8 mouse cellular contexts compared by ENCODE assay signal in the genomic region with DNA sequence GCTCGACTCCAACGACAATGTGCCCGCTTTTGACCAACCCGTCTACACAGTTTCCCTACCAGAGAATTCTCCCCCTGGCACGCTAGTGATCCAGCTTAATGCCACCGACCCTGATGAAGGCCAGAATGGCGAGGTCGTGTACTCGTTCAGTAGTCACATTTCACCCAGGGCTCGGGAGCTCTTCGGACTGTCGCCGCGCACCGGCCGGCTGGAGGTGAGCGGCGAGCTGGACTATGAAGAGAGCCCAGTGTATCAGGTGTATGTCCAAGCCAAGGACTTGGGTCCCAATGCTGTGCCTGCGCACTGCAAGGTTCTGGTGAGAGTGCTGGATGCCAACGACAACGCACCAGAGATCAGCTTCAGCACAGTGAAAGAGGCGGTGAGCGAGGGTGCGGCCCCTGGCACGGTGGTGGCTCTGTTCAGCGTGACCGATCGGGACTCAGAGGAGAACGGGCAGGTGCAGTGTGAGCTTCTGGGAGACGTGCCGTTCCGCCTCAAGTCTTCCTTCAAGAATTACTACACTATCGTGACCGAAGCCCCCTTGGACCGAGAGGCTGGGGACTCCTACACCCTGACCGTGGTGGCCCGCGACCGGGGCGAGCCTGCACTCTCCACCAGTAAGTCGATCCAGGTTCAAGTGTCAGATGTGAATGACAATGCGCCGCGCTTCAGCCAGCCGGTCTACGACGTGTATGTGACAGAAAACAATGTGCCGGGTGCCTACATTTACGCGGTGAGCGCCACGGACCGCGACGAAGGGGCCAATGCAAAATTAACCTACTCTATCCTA. TPM values are rescaled to one million over a fixed set of nuclear protein-coding genes. Genes with fewer than 3 reads are reported as not detected.
A peak's percentile ranks its signal among the peaks of the same experiment; 100 is the strongest.
DNase-seq lines count a peak whose midpoint lies in the region; ATAC-seq and TF ChIP-seq lines count a peak whose summit lies in the region.

No protein-coding gene starts in this region.

- H3K4me2 ChIP-seq in lung, postnatal 0 days (replicated peaks; ENCODE audit: low read depth, low read length), result peak overlapping the region; percentile 86
- H3K4me2 ChIP-seq in forebrain, embryonic 16.5 days (ENCODE audit: low read length), result peak overlapping the region; percentile 96
- peak overlapping the region; percentile 94 for H3K4me2 ChIP-seq in neural tube, embryonic 13.5 days

- 1% methylated on average over 55 of the region's 55 CpGs for WGBS in lung, postnatal 0 days
- under 1% methylated on average over 55 of the region's 55 CpGs for WGBS in forebrain, embryonic 16.5 days
- WGBS in neural tube, embryonic 13.5 days, result under 1% methylated on average over 55 of the region's 55 CpGs

- H3K9me3 ChIP-seq in lung, postnatal 0 days (ENCODE audit: low read length), result no peaks in the 10 kb centered on the region
- H3K9me3 ChIP-seq in forebrain, embryonic 16.5 days (ENCODE audit: control insufficient read depth, low read length), result no peaks in the 10 kb centered on the region
- no peaks in the 10 kb centered on the region for H3K9me3 ChIP-seq in neural tube, embryonic 13.5 days

- intact Hi-C loops in left cerebral cortex, postnatal 25 days (cut with DNase I), result loop anchor here (10.0 kb wide), 1 partner anchor 1205 kb away; no protein-coding TSS in a partner anchor

- no peak for ATAC-seq in lung, postnatal 0 days
- no peak for ATAC-seq in forebrain, embryonic 16.5 days
- 0 out of 2 replicates have a peak, but pooled peaks have one; percentile 5 for ATAC-seq in neural tube, embryonic 13.5 days (ENCODE audit: low read depth)

- no peak overlapping the region for H3K9ac ChIP-seq in lung, postnatal 0 days (replicated peaks; ENCODE audit: low read depth)
- H3K9ac ChIP-seq in forebrain, embryonic 16.5 days (replicated peaks; ENCODE audit: low read depth, low read length), result peak overlapping the region; percentile 74
- H3K9ac ChIP-seq in neural tube, embryonic 13.5 days, result peak overlapping the region; percentile 83

- H3K27me3 ChIP-seq in lung, postnatal 0 days (replicated peaks; ENCODE audit: insufficient read depth, low read length), result peaks cover 44% of the 10 kb centered on the region
- H3K27me3 ChIP-seq in forebrain, embryonic 16.5 days (replicated peaks; ENCODE audit: control insufficient read depth, insufficient read depth, low read length), result no peaks in the 10 kb centered on the region
- H3K27me3 ChIP-seq in neural tube, embryonic 13.5 days, result no peaks in the 10 kb centered on the region

- H3K4me1 ChIP-seq in lung, postnatal 0 days (ENCODE audit: insufficient read depth, low read depth, low read length), result peaks cover 28% of the 10 kb centered on the region
- peaks cover 11% of the 10 kb centered on the region for H3K4me1 ChIP-seq in forebrain, embryonic 16.5 days (replicated peaks; ENCODE audit: control insufficient read depth, insufficient read depth, low read length)
- H3K4me1 ChIP-seq in neural tube, embryonic 13.5 days (replicated peaks), result peaks cover 24% of the 10 kb centered on the region

- H3K36me3 ChIP-seq in lung, postnatal 0 days (ENCODE audit: insufficient read depth, low read length), result no peaks in the 10 kb centered on the region
- no peaks in the 10 kb centered on the region for H3K36me3 ChIP-seq in forebrain, embryonic 16.5 days (ENCODE audit: control insufficient read depth, insufficient read depth)
- H3K36me3 ChIP-seq in neural tube, embryonic 13.5 days, result no peaks in the 10 kb centered on the region

- TF ChIP-seq CTCF in lung, postnatal 0 days (IDR thresholded peaks at IDR 0.05), result no peak

- TF ChIP-seq EP300 in lung, postnatal 0 days (IDR thresholded peaks at IDR 0.05), result no peak

- no peak overlapping the region for H3K27ac ChIP-seq in lung, postnatal 0 days (ENCODE audit: low read length)
- peak overlapping the region; percentile 6; the same call in 1 of the 2 replicates for H3K27ac ChIP-seq in forebrain, embryonic 16.5 days (ENCODE audit: low read length)
- H3K27ac ChIP-seq in neural tube, embryonic 13.5 days (replicated peaks), result peak overlapping the region; percentile 64; the same call in 1 of the 2 replicates

- H3K4me3 ChIP-seq in lung, postnatal 0 days (ENCODE audit: low read depth, low read length), result peak overlapping the region; percentile 50
- peak overlapping the region; percentile 72 for H3K4me3 ChIP-seq in forebrain, embryonic 16.5 days (replicated peaks; ENCODE audit: low read length)
- peak overlapping the region; percentile 72 for H3K4me3 ChIP-seq in neural tube, embryonic 13.5 days

- DNase-seq in adrenal gland, postnatal 10 days, result peak; percentile 3
- DNase-seq in adrenal gland, postnatal 36 days, result no peak
- no peak for DNase-seq in lung, postnatal 0 days (ENCODE audit: low spot score)
- no peak for DNase-seq in lung, postnatal 10 days
- DNase-seq in left cerebral cortex, postnatal 25 days (ENCODE audit: low spot score in 2 of 2), result peak; percentile 48 to 54
- no peak for DNase-seq in adipocyte (ENCODE audit: low spot score)

RNA-seq across cellular contexts. Expression of a gene that starts 2.0 kb away (rescaled TPM):
- total RNA-seq in adrenal gland, postnatal 10 days (2021), result 1 to 10 TPM; 4.4 to 6.5 TPM
- total RNA-seq in adrenal gland, postnatal 36 days (2021), result 1 to 10 TPM; 3.0 to 4.2 TPM
- polyA plus RNA-seq in lung, postnatal 0 days (2015; fragmentation: Nextera tagmentation; extraction: Ambion mirVana), result 0.02 and 0.19 TPM in 2 replicates
- polyA plus RNA-seq in forebrain, embryonic 16.5 days (2015; fragmentation: Nextera tagmentation; extraction: Ambion mirVana), result 12.0 and 15.8 TPM in 2 replicates
- 100 to 1,000 TPM; 174 to 201 TPM for total RNA-seq in left cerebral cortex, postnatal 25 days (2021)
- 9.8 and 11.5 TPM in 2 replicates for polyA plus RNA-seq in neural tube, embryonic 13.5 days (2015; fragmentation: Nextera tagmentation; extraction: Ambion mirVana)

Comparison
In these comparisons a context has a peak if more than half of its experiments do, and no peak if none do; other contexts are left out.
1. DNase-seq: peak in adrenal gland, postnatal 10 days (single experiment) and left cerebral cortex, postnatal 25 days (2 of 2); none in adrenal gland, postnatal 36 days (0 of 2), lung, postnatal 0 days (single experiment), lung, postnatal 10 days (single experiment) and adipocyte (single experiment).
2. RNA of a gene that starts 2.0 kb away (total RNA-seq): 174 to 201 TPM in left cerebral cortex, postnatal 25 days; 4.4 to 6.5 TPM in adrenal gland, postnatal 10 days and 3.0 to 4.2 TPM in adrenal gland, postnatal 36 days; every median in the first group is over 10 times any median in the second.
3. Peak in every context shown above with its lines, with median percentiles within 50 percentile points of each other: H3K4me2 ChIP-seq and H3K4me3 ChIP-seq.